Mouse (Mus musculus) T-helper 1 cell (primary cell): ENCODE measurements at regions not wholly inside any gene's neighbourhood (a gene's known extent, or its start where the extent isn't known, plus 50 kb on each side); places are given as distances from the start of the nearest gene placed in this dataset.
"Not testable (repeated sequence)": the region's sequence is repeated elsewhere in the genome, so short reads cannot be mapped to it uniquely, and the experiment has no call there.

Experiments used
- in situ Hi-C: fragments of 300-600 bp; cut with MboI, MseI; formaldehyde crosslinking; loops from one replicate; pipeline ENCODE4 v1.15.1; 2025; ENCODE audit warnings: high pct_unique_total_duplicates

GRCm38 (mm10) chr1:83970641-83971285 lies 393.2 kb downstream of the Pid1 start:
- in situ Hi-C loops, result no loop called here

- in situ Hi-C loops, result not testable (repeated sequence)
These were observed 399.3 kb downstream of the Pid1 start for GRCm38 (mm10) chr1:83964631-83965030.

GRCm38 (mm10) chr1:83961761-83962160 lies 402.2 kb downstream of the Pid1 start:
- in situ Hi-C loops, result no loop called here

GRCm38 (mm10) chr1:83959756-83960155 lies 404.2 kb downstream of the Pid1 start:
- in situ Hi-C loops, result no loop called here

GRCm38 (mm10) chr1:83922900-83923299 lies 441.1 kb downstream of the Pid1 start:
- in situ Hi-C loops, result no loop called here

GRCm38 (mm10) chr1:83915454-83915853 lies 448.5 kb downstream of the Pid1 start:
- in situ Hi-C loops, result no loop called here

GRCm38 (mm10) chr1:83907347-83907746 lies 456.6 kb downstream of the Pid1 start:
- in situ Hi-C loops, result no loop called here

GRCm38 (mm10) chr1:83906906-83907305 lies 457.1 kb downstream of the Pid1 start:
- in situ Hi-C loops, result no loop called here

GRCm38 (mm10) chr1:83900135-83900534 lies 463.8 kb downstream of the Pid1 start:
- in situ Hi-C loops, result no loop called here

GRCm38 (mm10) chr1:83896650-83897049 lies 467.3 kb downstream of the Pid1 start:
- in situ Hi-C loops, result no loop called here

- in situ Hi-C loops, result no loop called here
These were observed 471.1 kb upstream of the Sphkap start for GRCm38 (mm10) chr1:83879109-83879399.

- in situ Hi-C loops, result no loop called here
These were observed 470.5 kb upstream of the Sphkap start for GRCm38 (mm10) chr1:83878330-83879108.

- in situ Hi-C loops, result no loop called here
These were observed 463.0 kb upstream of the Sphkap start for GRCm38 (mm10) chr1:83870853-83871567.

- in situ Hi-C loops, result no loop called here
These were observed 461.0 kb upstream of the Sphkap start for GRCm38 (mm10) chr1:83869046-83869445.

GRCm38 (mm10) chr1:83862541-83862940 lies 454.5 kb upstream of the Sphkap start:
- in situ Hi-C loops, result no loop called here

GRCm38 (mm10) chr1:83862128-83862527 lies 454.1 kb upstream of the Sphkap start:
- in situ Hi-C loops, result no loop called here

- in situ Hi-C loops, result no loop called here
These were observed 451.9 kb upstream of the Sphkap start for GRCm38 (mm10) chr1:83859732-83860424.

GRCm38 (mm10) chr1:83853996-83854395 lies 446.0 kb upstream of the Sphkap start:
- in situ Hi-C loops, result no loop called here

- in situ Hi-C loops, result no loop called here
These were observed 443.1 kb upstream of the Sphkap start for GRCm38 (mm10) chr1:83851081-83851480.

GRCm38 (mm10) chr1:83848414-83848813 lies 440.4 kb upstream of the Sphkap start:
- in situ Hi-C loops, result no loop called here

GRCm38 (mm10) chr1:83847992-83848391 lies 440.0 kb upstream of the Sphkap start:
- in situ Hi-C loops, result no loop called here

- in situ Hi-C loops, result no loop called here
These were observed 436.9 kb upstream of the Sphkap start for GRCm38 (mm10) chr1:83844827-83845379.
